ENCODE assay signal across 22 mouse cellular contexts in the genomic region with DNA sequence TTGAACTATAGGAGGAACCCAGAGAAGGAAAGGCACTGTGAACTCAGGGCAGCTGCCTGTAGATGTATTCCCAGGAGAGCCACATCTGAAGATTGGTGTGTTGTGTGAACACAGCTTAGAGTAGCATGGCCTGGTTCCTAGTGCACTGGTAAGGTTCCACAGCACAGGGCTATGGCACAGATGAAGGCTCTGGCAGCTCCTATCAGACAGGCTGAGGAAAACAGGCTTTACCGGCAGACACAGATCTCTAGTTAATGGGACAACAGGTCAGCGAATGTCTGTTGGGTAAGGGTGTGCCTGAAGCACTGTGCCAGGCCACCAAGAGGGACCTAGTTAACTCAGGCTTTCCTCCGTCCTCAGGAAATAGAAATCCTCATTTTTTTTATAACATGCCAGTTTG. TPM values are rescaled to one million over a fixed set of nuclear protein-coding genes. Genes with fewer than 3 reads are reported as not detected.
DNase-seq lines count a peak whose midpoint lies in the region; ATAC-seq lines count a peak whose summit lies in the region.
"Had no signal": no experiment of that assay in that cellular context is flagged by ENCODE, and none has a peak within 500 bp of the region (broad histone marks: within the 10 kb centered on the region; RNA-seq: fewer than 3 reads in every experiment).

No protein-coding gene starts in this region.

- WGBS in limb, embryonic 12.5 days = 85% methylated on average over 3 of the region's 3 CpGs
- WGBS in limb, embryonic 10.5 days = 93% methylated on average over 3 of the region's 3 CpGs
- 67% methylated on average over 3 of the region's 3 CpGs for WGBS in limb, embryonic 15.5 days

- H3K4me1 ChIP-seq in limb, embryonic 12.5 days (replicated peaks) = peaks cover 23% of the 10 kb centered on the region
- H3K4me1 ChIP-seq in limb, embryonic 10.5 days = peaks cover 25% of the 10 kb centered on the region
- peaks cover 17% of the 10 kb centered on the region for H3K4me1 ChIP-seq in limb, embryonic 15.5 days

- no peak for ATAC-seq in limb, embryonic 12.5 days (ENCODE audit: insufficient number of reproducible peaks, insufficient read depth, low FRiP score, low TSS enrichment, low read depth)
- ATAC-seq in limb, embryonic 15.5 days (ENCODE audit: insufficient number of reproducible peaks, low FRiP score, low TSS enrichment, low read depth) = no peak

- H3K36me3 ChIP-seq in limb, embryonic 12.5 days = no peaks in the 10 kb centered on the region
- H3K36me3 ChIP-seq in limb, embryonic 10.5 days = no peaks in the 10 kb centered on the region
- H3K36me3 ChIP-seq in limb, embryonic 15.5 days = no peaks in the 10 kb centered on the region
- H3K36me3 ChIP-seq: heart, embryonic 15.5 days; neural tube, embryonic 12.5 days had no signal

- H3K27ac ChIP-seq in limb, embryonic 12.5 days = 0 out of 2 replicates have a peak overlapping the region, but pooled peaks have one; percentile 47
- H3K27ac ChIP-seq in limb, embryonic 10.5 days = no peak overlapping the region
- H3K27ac ChIP-seq in limb, embryonic 15.5 days = peak overlapping the region; percentile 64
- H3K27ac ChIP-seq: neural tube, embryonic 12.5 days had no signal

- no peak overlapping the region for H3K4me2 ChIP-seq in limb, embryonic 12.5 days
- no peak overlapping the region for H3K4me2 ChIP-seq in limb, embryonic 15.5 days

- H3K27me3 ChIP-seq in limb, embryonic 12.5 days = no peaks in the 10 kb centered on the region
- no peaks in the 10 kb centered on the region for H3K27me3 ChIP-seq in limb, embryonic 10.5 days (ENCODE audit: low read depth, poor library complexity, severe bottlenecking)
- H3K27me3 ChIP-seq in limb, embryonic 15.5 days = no peaks in the 10 kb centered on the region
- H3K27me3 ChIP-seq: heart, embryonic 15.5 days; neural tube, embryonic 12.5 days had no signal

- no peak for DNase-seq in limb, embryonic 10.5 days (ENCODE audit: low spot score)
- DNase-seq in urinary bladder, postnatal 14 days (ENCODE audit: low spot score) = peak; percentile 51
- DNase-seq in urinary bladder, postnatal 10 days (ENCODE audit: low spot score) = no peak
- DNase-seq in cerebellum, adult 9-11 months = no peak
- no peak for DNase-seq in Muller cell, postnatal 12 days (ENCODE audit: inconsistent ontology term)
- DNase-seq: adrenal gland, postnatal 10 days; B cell, adult 2 months; cerebellum, adult 8-10 months; cerebellum, postnatal 36 days; forebrain, postnatal 0 days; kidney, adult 18-20 months; kidney, postnatal 4 days; liver; lung, postnatal 36 days; right cerebral cortex, adult 18-20 months; right cerebral cortex, postnatal 4 days had no signal

- H3K9ac ChIP-seq in limb, embryonic 12.5 days (replicated peaks) = no peak overlapping the region
- no peak overlapping the region for H3K9ac ChIP-seq in limb, embryonic 15.5 days
- H3K9ac ChIP-seq: forebrain, postnatal 0 days; heart, embryonic 15.5 days; neural tube, embryonic 12.5 days had no signal

- no peaks in the 10 kb centered on the region for H3K9me3 ChIP-seq in limb, embryonic 12.5 days
- no peaks in the 10 kb centered on the region for H3K9me3 ChIP-seq in limb, embryonic 10.5 days (replicated peaks)
- H3K9me3 ChIP-seq in limb, embryonic 15.5 days = no peaks in the 10 kb centered on the region
- H3K9me3 ChIP-seq: heart, embryonic 15.5 days; neural tube, embryonic 12.5 days had no signal

- no peak overlapping the region for H3K4me3 ChIP-seq in limb, embryonic 12.5 days (replicated peaks)
- no peak overlapping the region for H3K4me3 ChIP-seq in limb, embryonic 10.5 days
- no peak overlapping the region for H3K4me3 ChIP-seq in limb, embryonic 15.5 days
- H3K4me3 ChIP-seq: myocyte; neural tube, embryonic 12.5 days had no signal

RNA-seq across cellular contexts. Expression of gene Mab21l3, which starts 11.8 kb away (rescaled TPM):
- polyA plus RNA-seq in limb, embryonic 12.5 days (2016; fragmentation: Nextera tagmentation; extraction: Ambion mirVana) = 1.1 and 1.3 TPM in 2 replicates
- polyA plus RNA-seq in limb, embryonic 10.5 days (2016; fragmentation: Nextera tagmentation; extraction: Ambion mirVana) = 0.31 and 1.0 TPM in 2 replicates
- 2.2 and 4.1 TPM in 2 replicates for polyA plus RNA-seq in limb, embryonic 15.5 days (2015; fragmentation: Nextera tagmentation; extraction: Ambion mirVana)
- polyA plus RNA-seq: midbrain, postnatal 0 days had no signal
